Mouse (Mus musculus): ENCODE results near the gene Fam13a. TPM values are rescaled to one million over a fixed set of nuclear protein-coding genes. Genes with fewer than 3 reads are reported as not detected.

Fam13a gene
- polyA plus RNA-seq, 1 experiment = 7.3 TPM

GRCm38 (mm10) chr6:58907336-58907735 lies 117.0 kb downstream of the Fam13a start:
- H3K4me3 ChIP-seq (ENCODE audit: insufficient read depth, low read length) = peak overlapping the region; percentile 77
- H3K4me1 ChIP-seq (ENCODE audit: control insufficient read depth, insufficient read depth, low read length) = peaks cover 2% of the 10 kb centered on the region
- peak overlapping the region; percentile 88 for H3K27ac ChIP-seq (ENCODE audit: insufficient read depth, low read length)
- TF ChIP-seq CTCF (IDR thresholded peaks at IDR 0.05; ENCODE audit: extremely low read depth, insufficient read depth, low read length) = no peak

GRCm38 (mm10) chr6:58906852-58907261 lies 117.5 kb downstream of the Fam13a start, which contains the start of gene Nap1l5:
Gene Nap1l5 (minus strand): TSS chr6:58907076.
- peak within 1 kb of the TSS; percentile 77 for H3K4me3 ChIP-seq (ENCODE audit: insufficient read depth, low read length)
- H3K4me1 ChIP-seq (ENCODE audit: control insufficient read depth, insufficient read depth, low read length) = peaks cover 2% of the 10 kb centered on the region
- H3K27ac ChIP-seq (ENCODE audit: insufficient read depth, low read length) = peak within 1 kb of the TSS; percentile 95
- TF ChIP-seq CTCF (IDR thresholded peaks at IDR 0.05; ENCODE audit: extremely low read depth, insufficient read depth, low read length) (no peak), POLR2A (IDR thresholded peaks at IDR 0.05; ENCODE audit: extremely low read depth, insufficient read depth, low read length) (peak; percentile 97)

- Histone ChIP-seq H3K4me3 (ENCODE audit: insufficient read depth, low read length) (peak overlapping the region; percentile 77; the same call in 1 of the 2 replicates), H3K27ac (ENCODE audit: insufficient read depth, low read length) (no peak overlapping the region), H3K4me1 (ENCODE audit: control insufficient read depth, insufficient read depth, low read length) (peaks cover 2% of the 10 kb centered on the region)
- 0 out of 2 replicates have a peak, but pooled peaks have one; percentile 4 for TF ChIP-seq POLR2A (IDR thresholded peaks at IDR 0.05; ENCODE audit: extremely low read depth, insufficient read depth, low read length)
- no peak for TF ChIP-seq CTCF (IDR thresholded peaks at IDR 0.05; ENCODE audit: extremely low read depth, insufficient read depth, low read length)
These were observed 119.8 kb downstream of the Fam13a start for GRCm38 (mm10) chr6:58904551-58904950.

- peaks cover 2% of the 10 kb centered on the region for H3K4me1 ChIP-seq (ENCODE audit: control insufficient read depth, insufficient read depth, low read length)
- TF ChIP-seq POLR2A (IDR thresholded peaks at IDR 0.05; ENCODE audit: extremely low read depth, insufficient read depth, low read length) = no peak
- TF ChIP-seq CTCF (IDR thresholded peaks at IDR 0.05; ENCODE audit: extremely low read depth, insufficient read depth, low read length) = no peak
- H3K27ac ChIP-seq (ENCODE audit: insufficient read depth, low read length) = no peak overlapping the region
- H3K4me3 ChIP-seq (ENCODE audit: insufficient read depth, low read length) = 0 out of 2 replicates have a peak overlapping the region, but pooled peaks have one; percentile 2
These were observed 121.2 kb downstream of the Fam13a start for GRCm38 (mm10) chr6:58903171-58903570.

- no peak overlapping the region for H3K27ac ChIP-seq (ENCODE audit: insufficient read depth, low read length)
- TF ChIP-seq POLR2A (IDR thresholded peaks at IDR 0.05; ENCODE audit: extremely low read depth, insufficient read depth, low read length) = no peak
- no peak overlapping the region for H3K4me3 ChIP-seq (ENCODE audit: insufficient read depth, low read length)
- no peaks in the 10 kb centered on the region; the same call in 1 of the 2 replicates for H3K4me1 ChIP-seq (ENCODE audit: control insufficient read depth, insufficient read depth, low read length)
These were observed 123.8 kb downstream of the Fam13a start for GRCm38 (mm10) chr6:58900536-58900935.

GRCm38 (mm10) chr6:58899076-58899475 lies 125.3 kb downstream of the Fam13a start:
- no peak for TF ChIP-seq CTCF (IDR thresholded peaks at IDR 0.05; ENCODE audit: extremely low read depth, insufficient read depth, low read length)
- TF ChIP-seq POLR2A (IDR thresholded peaks at IDR 0.05; ENCODE audit: extremely low read depth, insufficient read depth, low read length) = no peak
- H3K27ac ChIP-seq (ENCODE audit: insufficient read depth, low read length) = no peak overlapping the region
- H3K4me1 ChIP-seq (ENCODE audit: control insufficient read depth, insufficient read depth, low read length) = no peaks in the 10 kb centered on the region; the same call in 1 of the 2 replicates
- no peak overlapping the region for H3K4me3 ChIP-seq (ENCODE audit: insufficient read depth, low read length)

GRCm38 (mm10) chr6:58896648-58897047 lies 127.7 kb downstream of the Fam13a start:
- H3K27ac ChIP-seq (ENCODE audit: insufficient read depth, low read length) = no peak overlapping the region
- TF ChIP-seq CTCF (IDR thresholded peaks at IDR 0.05; ENCODE audit: extremely low read depth, insufficient read depth, low read length) = no peak
- no peak for TF ChIP-seq POLR2A (IDR thresholded peaks at IDR 0.05; ENCODE audit: extremely low read depth, insufficient read depth, low read length)
- H3K4me1 ChIP-seq (ENCODE audit: control insufficient read depth, insufficient read depth, low read length) = no peaks in the 10 kb centered on the region; the same call in 1 of the 2 replicates
- H3K4me3 ChIP-seq (ENCODE audit: insufficient read depth, low read length) = no peak overlapping the region

- H3K4me1 ChIP-seq (ENCODE audit: control insufficient read depth, insufficient read depth, low read length) = no peaks in the 10 kb centered on the region; the same call in 1 of the 2 replicates
These were observed 129.4 kb downstream of the Fam13a start for GRCm38 (mm10) chr6:58894994-58895393.

GRCm38 (mm10) chr6:58893307-58893706 lies 131.0 kb downstream of the Fam13a start:
- no peak for TF ChIP-seq CTCF (IDR thresholded peaks at IDR 0.05; ENCODE audit: extremely low read depth, insufficient read depth, low read length)
- TF ChIP-seq POLR2A (IDR thresholded peaks at IDR 0.05; ENCODE audit: extremely low read depth, insufficient read depth, low read length) = no peak
- no peak overlapping the region for H3K4me3 ChIP-seq (ENCODE audit: insufficient read depth, low read length)
- no peak overlapping the region for H3K27ac ChIP-seq (ENCODE audit: insufficient read depth, low read length)
- H3K4me1 ChIP-seq (ENCODE audit: control insufficient read depth, insufficient read depth, low read length) = no peaks in the 10 kb centered on the region

More at GRCm38 (mm10) chr6:58894994-58895393, 129.4 kb downstream of the Fam13a start:
- TF ChIP-seq POLR2A (IDR thresholded peaks at IDR 0.05; ENCODE audit: extremely low read depth, insufficient read depth, low read length) (no peak), CTCF (IDR thresholded peaks at IDR 0.05; ENCODE audit: extremely low read depth, insufficient read depth, low read length) (no peak)
- H3K4me3 ChIP-seq (ENCODE audit: insufficient read depth, low read length) = no peak overlapping the region
- no peak overlapping the region for H3K27ac ChIP-seq (ENCODE audit: insufficient read depth, low read length)

- TF ChIP-seq CTCF (IDR thresholded peaks at IDR 0.05; ENCODE audit: extremely low read depth, insufficient read depth, low read length) (no peak), POLR2A (IDR thresholded peaks at IDR 0.05; ENCODE audit: extremely low read depth, insufficient read depth, low read length) (no peak)
- Histone ChIP-seq H3K4me1 (ENCODE audit: control insufficient read depth, insufficient read depth, low read length) (no peaks in the 10 kb centered on the region), H3K27ac (ENCODE audit: insufficient read depth, low read length) (no peak overlapping the region), H3K4me3 (ENCODE audit: insufficient read depth, low read length) (no peak overlapping the region)
These were observed 134.4 kb downstream of the Fam13a start for GRCm38 (mm10) chr6:58889917-58890316.
